In the genomic region with DNA sequence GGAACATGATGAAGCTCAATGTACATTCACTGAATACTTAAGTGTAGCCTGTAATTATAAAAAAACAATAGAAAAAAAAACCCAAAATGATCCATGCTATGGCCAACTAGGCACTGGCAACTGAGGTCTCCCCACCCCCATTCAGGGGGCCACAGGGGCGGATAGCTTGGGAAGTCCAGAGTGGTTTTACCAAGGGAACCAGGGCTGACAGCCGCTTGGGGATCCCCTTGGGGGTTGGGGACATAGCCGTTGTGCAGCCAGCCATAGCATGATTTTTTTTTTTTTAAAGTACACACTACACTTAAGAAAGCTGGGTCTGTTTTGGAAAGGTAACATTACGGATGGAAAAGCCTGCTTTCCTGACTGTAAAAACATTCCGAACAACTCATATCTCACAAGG, we compare ENCODE assay signal across 14 mouse cellular contexts.
"Had no signal": no experiment of that assay in that cellular context is flagged by ENCODE, and none has a peak within 500 bp of the region (broad histone marks: within the 10 kb centered on the region; RNA-seq: fewer than 3 reads in every experiment).

No protein-coding gene starts in this region.

- H3K4me2 ChIP-seq: liver, embryonic 11.5 days; liver, embryonic 15.5 days; neural tube, embryonic 15.5 days; stomach, embryonic 15.5 days had no signal

- H3K27ac ChIP-seq: left cerebral cortex, adult 2 months; limb, embryonic 10.5 days; liver, embryonic 15.5 days; neural tube, embryonic 15.5 days; stomach, embryonic 15.5 days had no signal

- H3K27me3 ChIP-seq: liver, embryonic 15.5 days; neural tube, embryonic 15.5 days; stomach, embryonic 15.5 days had no signal

- H3K9me3 ChIP-seq: limb, embryonic 10.5 days; liver, embryonic 15.5 days; neural tube, embryonic 15.5 days; stomach, embryonic 15.5 days had no signal

- H3K9ac ChIP-seq: liver, embryonic 15.5 days; neural tube, embryonic 15.5 days; stomach, embryonic 15.5 days had no signal

- H3K4me1 ChIP-seq: limb, embryonic 10.5 days; liver, embryonic 15.5 days; stomach, embryonic 15.5 days had no signal

- DNase-seq: lung, adult 2 months; lung, postnatal 36 days; midbrain, embryonic 14.5 days; thymus, adult 2 months; thymus, postnatal 25 days had no signal

- H3K4me3 ChIP-seq: left cerebral cortex, adult 2 months; limb, embryonic 10.5 days; liver, embryonic 15.5 days; myocyte; neural tube, embryonic 15.5 days; stomach, embryonic 15.5 days had no signal

- ATAC-seq: intestine, postnatal 0 days; lung, postnatal 0 days had no signal
